Mouse (Mus musculus): ENCODE results near the gene Gzmm. TPM values are rescaled to one million over a fixed set of nuclear protein-coding genes. Genes with fewer than 3 reads are reported as not detected.

Gene Gzmm
- total RNA-seq (2015; ENCODE audit: low replicate concordance) (not detected in 2 replicates), total RNA-seq (2017; ENCODE audit: low replicate concordance) (not detected in 2 replicates)

- no peak for ATAC-seq (replicated peaks; ENCODE audit: low FRiP score, poor library complexity, severe bottlenecking)
Measured at GRCm38 (mm10) chr10:79688720-79689119, at the start of gene Gzmm. Gene Gzmm (plus strand): TSS chr10:79689020.

GRCm38 (mm10) chr10:79645711-79646110 lies 43.1 kb upstream of the Gzmm start, which contains the start of gene Odf3l2:
Gene Odf3l2 (minus strand): TSS chr10:79645738.
- ATAC-seq (replicated peaks; ENCODE audit: low FRiP score, poor library complexity, severe bottlenecking): no peak

- ATAC-seq (replicated peaks; ENCODE audit: low FRiP score, poor library complexity, severe bottlenecking): 0 out of 2 replicates have a peak, but pooled peaks have one; percentile 60
Measured at GRCm38 (mm10) chr10:79649070-79649751, 39.6 kb upstream of the Gzmm start.

DNA sequence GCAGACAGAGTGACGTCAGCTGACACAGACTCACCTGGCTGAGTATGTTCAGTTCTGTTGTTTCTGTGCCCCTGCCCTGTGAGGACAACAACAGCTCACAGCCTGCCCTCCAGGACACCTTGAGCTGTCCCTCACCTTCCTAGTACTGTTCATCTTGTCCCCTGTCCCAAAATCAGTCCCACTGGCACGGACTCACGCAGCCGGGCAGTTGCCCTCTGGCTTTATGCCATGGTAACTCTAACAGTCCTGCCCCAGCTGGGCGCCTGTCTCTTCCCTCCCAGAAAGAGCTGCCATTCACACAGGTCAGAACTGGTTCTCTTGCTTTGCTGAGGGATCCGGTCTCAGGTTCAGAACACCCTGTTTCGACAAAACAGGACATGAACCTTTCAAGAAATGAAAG lies 36.0 kb upstream of the Gzmm start:
- ATAC-seq (replicated peaks; ENCODE audit: low FRiP score, poor library complexity, severe bottlenecking): no peak

GRCm38 (mm10) chr10:79654946-79655395 lies 33.8 kb upstream of the Gzmm start:
- ATAC-seq (replicated peaks; ENCODE audit: low FRiP score, poor library complexity, severe bottlenecking): no peak

GRCm38 (mm10) chr10:79658829-79659228 lies 30.0 kb upstream of the Gzmm start:
- ATAC-seq (replicated peaks; ENCODE audit: low FRiP score, poor library complexity, severe bottlenecking): peak; percentile 58; the same call in 1 of the 2 replicates

GRCm38 (mm10) chr10:79660298-79660697 lies 28.5 kb upstream of the Gzmm start:
- no peak for ATAC-seq (replicated peaks; ENCODE audit: low FRiP score, poor library complexity, severe bottlenecking)

- ATAC-seq (replicated peaks; ENCODE audit: low FRiP score, poor library complexity, severe bottlenecking): no peak
Measured at GRCm38 (mm10) chr10:79661861-79662260, 27.0 kb upstream of the Gzmm start.

GRCm38 (mm10) chr10:79664131-79664665 lies 24.6 kb upstream of the Gzmm start, which contains the start of gene Madcam1:
Gene Madcam1 (plus strand): TSS chr10:79664559.
- ATAC-seq (replicated peaks; ENCODE audit: low FRiP score, poor library complexity, severe bottlenecking): peak; percentile 47

- no peak for ATAC-seq (replicated peaks; ENCODE audit: low FRiP score, poor library complexity, severe bottlenecking)
Measured at GRCm38 (mm10) chr10:79665051-79665450, 23.8 kb upstream of the Gzmm start.

DNA sequence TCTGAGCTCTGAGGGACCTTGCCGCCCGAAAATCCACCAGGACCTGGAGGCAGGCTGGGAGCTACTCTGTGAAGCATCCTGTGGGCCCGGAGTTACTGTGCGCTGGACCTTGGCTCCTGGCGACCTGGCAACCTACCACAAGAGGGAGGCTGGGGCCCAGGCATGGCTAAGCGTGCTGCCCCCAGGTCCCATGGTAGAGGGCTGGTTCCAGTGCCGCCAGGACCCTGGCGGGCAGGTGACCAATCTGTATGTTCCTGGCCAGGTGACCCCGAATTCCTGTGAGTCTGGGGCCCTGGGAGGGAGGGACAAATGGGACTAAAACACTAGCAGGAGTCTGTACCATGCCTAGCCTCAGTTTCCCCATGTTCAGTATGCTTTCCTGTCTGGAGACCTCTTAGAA lies 22.3 kb upstream of the Gzmm start:
- ATAC-seq (replicated peaks; ENCODE audit: low FRiP score, poor library complexity, severe bottlenecking): no peak

DNA sequence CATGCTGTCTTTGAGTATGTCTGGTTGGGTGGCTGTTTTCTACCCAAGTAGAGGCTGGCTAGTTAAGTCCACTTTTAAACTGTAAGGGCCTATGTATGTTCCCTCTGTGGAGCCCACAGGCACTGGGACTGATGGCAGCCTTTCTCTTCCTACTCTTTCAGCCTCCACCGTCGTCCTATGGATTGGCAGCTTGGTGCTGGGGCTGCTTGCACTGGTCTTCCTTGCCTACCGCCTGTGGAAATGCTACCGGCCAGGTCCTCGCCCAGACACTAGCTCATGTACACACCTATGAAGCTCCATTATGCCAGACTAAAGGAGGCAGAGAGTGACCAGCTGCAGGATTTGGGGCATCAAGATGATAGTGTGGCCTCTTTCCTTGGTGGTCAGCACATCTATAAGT lies 20.7 kb upstream of the Gzmm start:
- no peak for ATAC-seq (replicated peaks; ENCODE audit: low FRiP score, poor library complexity, severe bottlenecking)

DNA sequence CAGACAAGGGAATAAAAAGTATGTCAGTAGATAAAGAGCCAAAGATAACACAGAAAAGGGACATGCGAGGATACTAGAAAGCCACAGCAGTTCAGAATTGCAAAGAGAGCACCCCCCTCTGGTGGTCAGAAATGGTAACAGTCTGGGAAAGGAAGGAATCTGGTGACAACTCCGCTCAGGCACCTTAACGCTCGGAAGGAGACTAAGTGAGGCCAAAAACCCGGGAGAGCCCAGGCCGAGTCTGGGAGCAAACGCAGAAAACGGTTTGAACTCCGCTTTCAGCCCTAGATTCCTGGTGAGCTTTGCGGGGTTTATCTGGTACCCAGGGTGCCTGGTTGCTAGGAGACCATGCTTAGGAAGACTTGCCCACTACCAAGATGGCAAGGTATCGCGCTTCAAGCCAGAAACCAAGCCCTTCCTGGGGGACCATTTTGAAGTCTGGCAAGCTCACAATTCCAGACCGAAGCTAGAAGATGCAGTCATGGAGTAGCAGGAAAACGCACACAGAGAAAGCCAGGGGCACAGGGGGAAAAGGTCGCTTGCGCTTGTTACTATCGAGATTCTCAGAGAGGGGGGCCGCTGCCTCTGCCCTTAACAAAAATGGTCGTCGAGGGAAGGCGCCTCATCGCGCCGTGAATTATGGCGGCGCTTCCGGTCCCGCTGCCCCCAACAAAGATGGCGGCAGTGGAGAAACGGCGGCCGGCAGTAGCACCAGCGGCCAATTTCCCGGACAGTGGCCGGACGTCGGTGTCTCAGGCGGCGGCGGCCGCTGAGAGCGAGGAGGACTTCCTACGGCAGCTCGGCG lies 19.8 kb upstream of the Gzmm start, which contains the start of gene Tpgs1:
Tpgs1 (plus strand) TSS at position 599 of the 805 bp plus-strand sequence.
- peak; percentile 86 for ATAC-seq (replicated peaks; ENCODE audit: low FRiP score, poor library complexity, severe bottlenecking)

DNA sequence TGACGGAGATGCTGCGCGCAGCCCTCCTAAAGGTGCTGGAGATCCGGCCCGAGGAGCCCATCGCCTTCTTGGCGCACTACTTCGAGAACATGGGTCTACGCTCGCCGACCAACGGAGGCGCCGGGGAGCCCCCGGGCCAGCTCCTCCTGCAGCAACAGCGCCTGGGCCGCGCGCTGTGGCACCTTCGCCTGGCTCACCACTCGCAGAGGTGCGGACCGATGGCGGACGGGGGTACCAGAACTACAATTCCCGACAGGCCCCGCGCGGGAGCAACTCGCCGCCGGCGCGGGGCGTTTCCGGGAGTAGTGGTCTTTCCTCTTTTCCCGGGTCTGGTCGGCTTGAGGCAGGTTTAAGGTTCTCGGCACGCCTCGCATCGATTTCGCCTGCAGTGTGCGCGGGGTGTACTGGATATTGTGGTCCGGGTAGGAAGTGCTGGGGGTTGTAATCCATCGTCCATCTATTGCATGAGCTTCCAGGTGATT lies 19.2 kb upstream of the Gzmm start:
- peak; percentile 45 for ATAC-seq (replicated peaks; ENCODE audit: low FRiP score, poor library complexity, severe bottlenecking)

GRCm38 (mm10) chr10:79670071-79670888 lies 18.5 kb upstream of the Gzmm start:
- no peak for ATAC-seq (replicated peaks; ENCODE audit: low FRiP score, poor library complexity, severe bottlenecking)

DNA sequence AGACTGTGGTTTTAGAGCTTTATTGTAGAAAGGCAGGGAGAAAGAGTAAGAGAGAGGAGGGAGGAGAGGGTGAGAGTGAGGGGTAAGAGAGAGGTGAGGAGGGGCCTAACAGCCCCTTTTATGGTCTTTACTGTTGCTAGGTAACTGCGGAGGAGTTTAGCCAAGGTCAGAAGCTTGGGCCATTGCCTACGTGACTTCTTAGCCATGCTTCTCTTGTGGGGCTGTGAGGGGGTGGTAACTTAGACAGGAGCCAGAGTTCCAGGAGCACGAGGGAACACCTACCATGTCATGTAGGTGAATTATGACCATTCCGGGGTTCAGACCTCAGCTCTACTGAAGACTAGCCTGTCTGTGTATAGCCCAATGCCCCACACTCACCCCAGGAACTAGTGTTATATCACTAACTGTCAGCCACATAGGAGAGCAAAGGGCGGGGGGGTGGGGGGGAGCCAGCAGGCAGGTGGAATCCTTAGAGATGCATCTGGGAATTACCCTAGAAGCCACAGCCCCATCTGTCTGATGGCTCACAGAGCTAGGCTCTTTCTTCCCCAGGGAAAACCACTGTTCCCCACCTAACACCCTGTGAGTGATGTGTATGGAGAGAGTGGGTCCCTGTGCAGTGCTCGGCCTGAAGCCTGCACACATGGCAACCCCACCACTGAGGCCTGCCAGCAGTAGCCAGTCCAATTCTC lies 17.3 kb upstream of the Gzmm start:
- no peak for ATAC-seq (replicated peaks; ENCODE audit: low FRiP score, poor library complexity, severe bottlenecking)

GRCm38 (mm10) chr10:79672088-79672455 lies 16.7 kb upstream of the Gzmm start:
- ATAC-seq (replicated peaks; ENCODE audit: low FRiP score, poor library complexity, severe bottlenecking): no peak

DNA sequence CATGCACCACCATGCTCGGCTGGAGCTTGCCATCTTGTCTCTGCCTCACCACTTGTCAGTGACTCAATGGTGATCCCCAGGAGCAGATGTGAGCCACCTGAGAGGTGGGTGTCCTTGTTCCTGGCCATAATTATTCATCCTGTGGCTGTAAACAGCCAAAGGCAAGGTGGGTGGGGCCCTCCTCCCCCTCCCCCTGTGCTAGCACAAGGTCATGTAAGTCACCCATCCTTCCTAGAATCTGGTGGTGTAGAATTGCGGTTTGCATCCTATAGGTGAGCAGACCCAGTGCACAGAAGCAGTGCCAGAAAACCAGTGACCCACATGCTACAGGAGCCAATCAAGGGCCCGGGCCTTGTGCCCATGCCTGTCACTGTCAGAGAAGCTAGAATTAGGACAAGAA lies 15.8 kb upstream of the Gzmm start:
- ATAC-seq (replicated peaks; ENCODE audit: low FRiP score, poor library complexity, severe bottlenecking): no peak
